Mouse (Mus musculus) hindbrain, embryonic 11.5 days (tissue): ENCODE results near the gene Zmat3. TPM values are rescaled to one million over a fixed set of nuclear protein-coding genes. Genes with fewer than 3 reads are reported as not detected.

Experiments used
- ATAC-seq: fragments of 200-750 bp; cut with Nextera tagmentation; 2 replicates; pipeline ENCODE4 v1.8.0; 2017; ENCODE audit warnings: mild to moderate bottlenecking, moderate TSS enrichment, moderate library complexity; ENCODE audit not compliant: low FRiP score
- DNase-seq: peaks from one replicate; pipeline ENCODE4 v3.0.0-alpha.2; 2015; ENCODE audit warnings: low spot score
- H3K27ac ChIP-seq: fragments of 300-500 bp; sonication (generic); 2 replicates; pipeline ENCODE4 v1.5.1; 2014; ENCODE audit warnings: mild to moderate bottlenecking, low read depth, low read length
- H3K27me3 ChIP-seq: fragments of 300-500 bp; sonication (generic); 2 replicates; pipeline ENCODE4 v1.6.1; 2014; ENCODE audit warnings: mild to moderate bottlenecking, low read length, moderate library complexity, mixed read lengths; ENCODE audit not compliant: control insufficient read depth, insufficient read depth
- H3K36me3 ChIP-seq: fragments of 300-500 bp; sonication (generic); 2 replicates; pipeline ENCODE4 v1.6.1; 2014; ENCODE audit warnings: mild to moderate bottlenecking, low read length, moderate library complexity, mixed read lengths; ENCODE audit not compliant: control insufficient read depth, insufficient read depth
- H3K4me1 ChIP-seq: fragments of 300-500 bp; sonication (generic); replicated peaks from 2 replicates; pipeline ENCODE4 v1.6.1; 2014; ENCODE audit warnings: low read length, mixed read lengths; ENCODE audit not compliant: control insufficient read depth, insufficient read depth
- H3K4me2 ChIP-seq: fragments of 300-500 bp; sonication (generic); replicated peaks from 2 replicates; pipeline ENCODE4 v1.6.1; 2014; ENCODE audit warnings: mild to moderate bottlenecking, low read depth, low read length
- H3K4me3 ChIP-seq: fragments of 300-500 bp; sonication (generic); 2 replicates; pipeline ENCODE4 v1.5.1; 2014; ENCODE audit warnings: low read depth, low read length
- H3K9ac ChIP-seq: fragments of 300-500 bp; sonication (generic); 2 replicates; pipeline ENCODE4 v1.6.1; 2014; ENCODE audit warnings: low read depth, low read length
- H3K9me3 ChIP-seq: fragments of 300-500 bp; sonication (generic); 2 replicates; pipeline ENCODE4 v1.6.1; 2016; ENCODE audit warnings: low read length; ENCODE audit not compliant: control insufficient read depth
- WGBS: fragments of 180-500 bp; shearing (Covaris S2); extraction: QIAGEN DNeasy Blood & Tissue Kit; methylation state at CpG from one replicate; pipeline ENCODE4 v1.1.7; 2014; 5-methylcytosine and 5-hydroxymethylcytosine counted together
- polyA plus RNA-seq: library from polyadenylated mRNA; unstranded; fragments of >200 nt; fragmentation: Nextera tagmentation; extraction: Ambion mirVana; gene quantifications from 2 replicates; pipeline ENCODE4 v1.2.1, GENCODE M21; 2014

The Zmat3 gene
- polyA plus RNA-seq, 1 experiment from 2014 or later: 11.6 TPM

GRCm38 (mm10) chr3:32364195-32364594 is 1.6 kb downstream of the Zmat3 start:
- H3K4me3 ChIP-seq: peak overlapping the region; percentile 69
- no peaks in the 10 kb centered on the region for H3K27me3 ChIP-seq
- H3K9ac ChIP-seq: 0 out of 2 replicates have a peak overlapping the region, but pooled peaks have one; percentile 19
- DNase-seq (peak; percentile 24), ATAC-seq (no peak)
- H3K36me3 ChIP-seq: no peaks in the 10 kb centered on the region
- H3K4me2 ChIP-seq: peak overlapping the region; percentile 55
- H3K4me1 ChIP-seq: no peaks in the 10 kb centered on the region
- WGBS: 45% methylated on average over 4 of the region's 4 CpGs
- H3K9me3 ChIP-seq: no peaks in the 10 kb centered on the region
- H3K27ac ChIP-seq: no peak overlapping the region

GRCm38 (mm10) chr3:32361221-32361620 is 4.6 kb downstream of the Zmat3 start:
- Histone ChIP-seq H3K27ac (no peak overlapping the region), H3K4me3 (no peak overlapping the region), H3K9me3 (no peaks in the 10 kb centered on the region), H3K9ac (no peak overlapping the region), H3K36me3 (no peaks in the 10 kb centered on the region), H3K27me3 (no peaks in the 10 kb centered on the region), H3K4me2 (no peak overlapping the region), H3K4me1 (no peaks in the 10 kb centered on the region)
- 74% methylated on average over 6 of the region's 6 CpGs for WGBS
- ATAC-seq (no peak), DNase-seq (no peak)

GRCm38 (mm10) chr3:32347881-32348280 is 17.9 kb downstream of the Zmat3 start:
- H3K27me3 ChIP-seq: no peaks in the 10 kb centered on the region
- DNase-seq (no peak), ATAC-seq (no peak)
- H3K9me3 ChIP-seq: no peaks in the 10 kb centered on the region
- WGBS: 93% methylated on average over 6 of the region's 6 CpGs
- H3K4me3 ChIP-seq: no peak overlapping the region
- H3K4me1 ChIP-seq: no peaks in the 10 kb centered on the region
- H3K36me3 ChIP-seq: no peaks in the 10 kb centered on the region; the same call in 1 of the 2 replicates
- no peak overlapping the region for H3K4me2 ChIP-seq
- no peak overlapping the region for H3K9ac ChIP-seq
- H3K27ac ChIP-seq: no peak overlapping the region

- H3K27ac ChIP-seq: no peak overlapping the region
- H3K4me3 ChIP-seq: no peak overlapping the region
- H3K4me1 ChIP-seq: no peaks in the 10 kb centered on the region
- H3K9ac ChIP-seq: no peak overlapping the region
- no peaks in the 10 kb centered on the region for H3K9me3 ChIP-seq
- H3K4me2 ChIP-seq: no peak overlapping the region
- peaks cover 2% of the 10 kb centered on the region; the same call in 1 of the 2 replicates for H3K36me3 ChIP-seq
- WGBS: 88% methylated on average over 11 of the region's 11 CpGs
- ATAC-seq: no peak
- DNase-seq: no peak
- H3K27me3 ChIP-seq: no peaks in the 10 kb centered on the region
These were observed 20.6 kb downstream of the Zmat3 start for GRCm38 (mm10) chr3:32345249-32345648.

- peaks cover 2% of the 10 kb centered on the region; the same call in 1 of the 2 replicates for H3K36me3 ChIP-seq
- H3K9me3 ChIP-seq: no peaks in the 10 kb centered on the region
- no peak overlapping the region for H3K27ac ChIP-seq
- no peak overlapping the region for H3K4me2 ChIP-seq
- no peak overlapping the region for H3K9ac ChIP-seq
- WGBS: 82% methylated on average over 5 of the region's 5 CpGs
- H3K27me3 ChIP-seq: no peaks in the 10 kb centered on the region
- H3K4me3 ChIP-seq: no peak overlapping the region
- no peaks in the 10 kb centered on the region for H3K4me1 ChIP-seq
- DNase-seq: no peak
- ATAC-seq: no peak
These were observed 21.0 kb downstream of the Zmat3 start for GRCm38 (mm10) chr3:32344825-32345224.

GRCm38 (mm10) chr3:32343371-32343770 is 22.4 kb downstream of the Zmat3 start:
- no peaks in the 10 kb centered on the region for H3K27me3 ChIP-seq
- peaks cover 2% of the 10 kb centered on the region; the same call in 1 of the 2 replicates for H3K36me3 ChIP-seq
- no peak for ATAC-seq
- 92% methylated on average over 12 of the region's 12 CpGs for WGBS
- no peaks in the 10 kb centered on the region for H3K4me1 ChIP-seq
- H3K4me2 ChIP-seq: no peak overlapping the region
- H3K9ac ChIP-seq: no peak overlapping the region
- DNase-seq: no peak
- H3K9me3 ChIP-seq: no peaks in the 10 kb centered on the region
- H3K27ac ChIP-seq: no peak overlapping the region
- no peak overlapping the region for H3K4me3 ChIP-seq

- no peak for ATAC-seq
- no peak overlapping the region for H3K4me3 ChIP-seq
- H3K36me3 ChIP-seq: peaks cover 2% of the 10 kb centered on the region; the same call in 1 of the 2 replicates
- H3K27ac ChIP-seq: no peak overlapping the region
- WGBS: 96% methylated on average over 19 of the region's 19 CpGs
- no peaks in the 10 kb centered on the region for H3K9me3 ChIP-seq
- DNase-seq: no peak
- H3K4me2 ChIP-seq: no peak overlapping the region
- H3K27me3 ChIP-seq: no peaks in the 10 kb centered on the region
- no peak overlapping the region for H3K9ac ChIP-seq
- no peaks in the 10 kb centered on the region for H3K4me1 ChIP-seq
These were observed 24.4 kb downstream of the Zmat3 start for GRCm38 (mm10) chr3:32341434-32341833.

GRCm38 (mm10) chr3:32338231-32338630 is 27.6 kb downstream of the Zmat3 start:
- Histone ChIP-seq H3K27me3 (no peaks in the 10 kb centered on the region), H3K4me2 (no peak overlapping the region), H3K27ac (no peak overlapping the region), H3K4me3 (no peak overlapping the region), H3K36me3 (peaks cover 2% of the 10 kb centered on the region; the same call in 1 of the 2 replicates), H3K4me1 (no peaks in the 10 kb centered on the region), H3K9me3 (no peaks in the 10 kb centered on the region), H3K9ac (no peak overlapping the region)
- DNase-seq (no peak), ATAC-seq (no peak)
- WGBS: 85% methylated on average over 7 of the region's 7 CpGs

GRCm38 (mm10) chr3:32337770-32338169 is 28.0 kb downstream of the Zmat3 start:
- H3K9ac ChIP-seq: no peak overlapping the region
- 92% methylated on average over 7 of the region's 7 CpGs for WGBS
- no peak for ATAC-seq

More at GRCm38 (mm10) chr3:32337770-32338169, 28.0 kb downstream of the Zmat3 start:
- H3K27ac ChIP-seq: no peak overlapping the region
- no peaks in the 10 kb centered on the region for H3K4me1 ChIP-seq
- H3K4me3 ChIP-seq: no peak overlapping the region
- no peak for DNase-seq
- H3K36me3 ChIP-seq: peaks cover 1% of the 10 kb centered on the region; the same call in 1 of the 2 replicates
- H3K27me3 ChIP-seq: no peaks in the 10 kb centered on the region
- H3K4me2 ChIP-seq: no peak overlapping the region
- H3K9me3 ChIP-seq: no peaks in the 10 kb centered on the region
